Mouse (Mus musculus) gastrocnemius, adult 2 months (tissue): Measurements from ENCODE around the gene Sema3f. TPM values are rescaled to one million over a fixed set of nuclear protein-coding genes. Genes with fewer than 3 reads are reported as not detected.

ENCODE experiments used
- DNase-seq: peaks from one replicate; pipeline ENCODE4 v3.0.0; 2022
- H3K27ac ChIP-seq: fragments of 200-600 bp; 2 replicates; pipeline ENCODE4 v1.8.1; 2022; ENCODE audit warnings: mild to moderate bottlenecking
- H3K4me3 ChIP-seq: fragments of 200-600 bp; 2 replicates; pipeline ENCODE4 v1.8.1; 2022; ENCODE audit warnings: mild to moderate bottlenecking, moderate library complexity
- CTCF ChIP-seq: fragments of 200-600 bp; IDR thresholded peaks from 2 replicates; pipeline ENCODE4 v1.8.1; 2022; ENCODE audit warnings: antibody characterized with exemption, mild to moderate bottlenecking, moderate library complexity
- intact Hi-C: fragments of 180-260 bp; cut with DNase I; formaldehyde crosslinking; loops from one replicate; pipeline ENCODE4 v1.15.1; 2025
- total RNA-seq, 2 experiments: library from RNA; stranded (reverse); gene quantifications; 2 replicates each; pipeline ENCODE4 v1.2.3; 2021

Sema3f gene
- total RNA-seq, 2 experiments from 2014 or later: 6.3 to 9.2 TPM

DNA sequence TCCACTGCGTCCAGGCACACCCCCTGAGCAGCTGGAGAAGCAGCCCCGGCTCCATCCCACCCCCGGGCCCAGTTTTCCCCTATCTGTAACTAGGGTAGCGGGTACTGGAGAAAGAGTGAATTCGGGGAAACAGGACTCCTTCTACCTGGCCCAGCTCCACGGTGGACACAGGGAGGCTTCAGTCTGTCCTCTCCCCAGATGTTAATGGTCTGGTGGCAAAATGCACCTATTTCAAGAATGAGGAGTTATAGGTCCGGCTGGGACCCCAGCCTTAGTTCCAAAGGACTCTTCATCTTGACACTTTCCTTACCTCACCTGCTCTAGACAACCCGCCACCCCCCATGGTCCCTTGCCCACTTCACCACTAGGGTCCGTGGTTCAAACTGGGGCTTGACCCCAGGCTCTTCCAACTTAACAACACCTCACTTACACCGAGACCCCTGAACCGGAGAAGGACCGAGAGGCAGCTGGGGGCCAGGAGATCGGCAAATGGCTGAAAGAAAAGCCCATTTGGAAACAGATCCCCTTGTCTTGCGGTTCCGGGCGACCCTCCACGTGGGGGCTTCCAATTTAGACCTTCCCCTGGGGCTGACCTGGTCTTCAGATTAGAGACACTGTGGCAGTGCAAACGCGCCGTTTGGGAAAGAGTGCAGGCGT is 1.7 kb downstream of the Sema3f start:
- intact Hi-C loops: no loop called here
- peak overlapping the region; percentile 88 for H3K4me3 ChIP-seq
- DNase-seq: no peak
- no peak for TF ChIP-seq CTCF
- peak overlapping the region; percentile 92 for H3K27ac ChIP-seq

DNA sequence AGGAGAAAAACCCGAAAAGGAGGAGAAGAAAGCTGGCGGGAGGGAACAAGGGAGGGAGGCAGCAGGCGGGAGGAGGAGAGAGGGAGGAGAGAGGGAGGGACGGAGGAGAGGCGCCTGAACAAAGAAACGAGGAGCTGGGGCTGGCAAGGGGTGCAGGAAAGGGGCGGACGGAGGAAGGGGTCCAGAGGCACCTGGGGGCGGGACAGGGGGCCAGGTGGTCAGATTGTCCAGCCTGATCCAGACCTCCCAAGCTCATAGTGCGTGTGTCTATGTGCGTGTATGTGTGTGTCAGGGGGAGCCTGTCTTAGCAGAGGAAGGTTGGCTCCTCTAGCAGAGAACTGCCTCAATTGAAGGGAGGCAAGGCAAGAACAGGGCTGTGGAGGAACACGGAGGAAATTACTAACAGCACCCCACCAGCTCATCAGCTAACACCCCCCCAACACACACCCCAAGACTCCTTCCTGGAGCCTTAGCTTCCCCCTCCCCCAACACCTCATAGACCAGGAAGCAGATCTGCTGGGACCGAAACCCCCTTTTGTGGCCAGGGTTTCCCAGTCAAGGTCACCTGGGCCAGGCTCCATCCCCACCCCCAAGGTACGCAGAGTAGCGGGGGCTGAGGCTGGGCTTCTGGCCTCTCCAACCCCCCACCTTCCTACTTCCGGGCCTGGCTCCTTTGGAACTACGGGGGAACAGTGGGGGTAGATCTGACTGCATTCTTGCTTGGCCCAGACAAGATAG is 2.4 kb downstream of the Sema3f start:
- no peak for DNase-seq
- H3K27ac ChIP-seq: peak overlapping the region; percentile 92; the same call in 1 of the 2 replicates
- peak overlapping the region; percentile 88 for H3K4me3 ChIP-seq
- intact Hi-C loops: no loop called here
- TF ChIP-seq CTCF: no peak

DNA sequence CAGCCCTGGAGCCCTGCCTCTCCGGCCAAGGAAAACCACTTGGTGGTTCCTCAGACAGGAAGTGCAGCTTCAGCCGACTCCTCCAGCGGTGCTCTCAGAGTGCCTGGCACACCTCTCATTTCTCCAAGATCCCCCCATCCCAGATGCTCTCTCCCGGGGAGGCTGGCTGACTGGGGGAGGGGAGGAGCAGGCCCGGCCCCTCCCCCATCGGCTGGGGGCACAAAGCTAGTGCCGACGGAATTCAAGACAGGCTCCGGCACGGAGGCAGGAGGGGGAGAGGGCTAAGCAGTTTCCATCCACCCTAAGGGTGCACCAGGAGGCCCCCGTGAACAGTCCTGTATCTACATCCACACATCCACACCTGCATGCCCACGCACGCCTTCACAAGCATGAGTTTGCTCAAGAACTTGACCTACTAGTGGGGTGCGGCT is 3.5 kb downstream of the Sema3f start:
- intact Hi-C loops: no loop called here
- no peak for TF ChIP-seq CTCF
- DNase-seq: no peak
- no peak overlapping the region; the same call in 1 of the 2 replicates for H3K27ac ChIP-seq
- H3K4me3 ChIP-seq: no peak overlapping the region; the same call in 1 of the 2 replicates

DNA sequence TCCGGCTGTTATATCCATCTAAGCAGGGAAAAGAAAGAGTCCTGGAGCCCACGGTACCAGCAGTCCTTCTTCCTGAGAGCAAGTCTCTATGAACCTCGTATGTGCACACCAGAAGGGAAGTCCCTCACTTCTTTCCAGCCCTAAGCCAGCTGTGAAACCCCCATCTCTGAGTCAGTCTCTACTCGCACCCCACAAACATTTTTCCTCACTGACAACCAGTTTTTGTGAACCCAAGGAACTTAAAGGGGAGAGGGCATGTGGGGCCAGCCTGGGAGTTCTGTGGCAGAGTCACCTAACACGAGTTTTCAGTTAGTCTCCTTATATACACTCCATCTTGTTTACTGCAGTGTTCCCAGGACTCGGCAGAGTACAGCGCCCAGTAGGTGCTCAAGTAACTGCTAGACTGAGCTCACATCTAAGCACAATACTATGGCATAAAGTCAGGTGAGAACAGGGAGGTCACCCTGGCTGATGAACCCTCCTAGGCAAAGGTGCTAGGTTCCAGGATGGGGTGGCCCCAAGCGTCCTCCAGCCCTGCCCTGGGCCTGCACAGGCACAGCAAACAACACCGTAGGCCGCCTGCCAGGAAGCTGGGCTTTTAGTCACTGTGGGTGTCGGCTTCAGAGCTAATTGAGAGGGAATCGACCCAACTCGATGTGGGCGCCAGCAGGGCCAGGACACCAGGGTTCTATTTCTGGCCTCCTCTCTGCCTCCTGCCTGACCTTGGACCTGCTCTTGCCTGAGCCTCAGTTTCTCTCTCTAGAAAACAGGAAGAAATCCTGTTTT is 6.7 kb downstream of the Sema3f start:
- no peak for TF ChIP-seq CTCF
- intact Hi-C loops: no loop called here
- Histone ChIP-seq H3K4me3 (no peak overlapping the region), H3K27ac (peak overlapping the region; percentile 78)
- peak; percentile 91 for DNase-seq

DNA sequence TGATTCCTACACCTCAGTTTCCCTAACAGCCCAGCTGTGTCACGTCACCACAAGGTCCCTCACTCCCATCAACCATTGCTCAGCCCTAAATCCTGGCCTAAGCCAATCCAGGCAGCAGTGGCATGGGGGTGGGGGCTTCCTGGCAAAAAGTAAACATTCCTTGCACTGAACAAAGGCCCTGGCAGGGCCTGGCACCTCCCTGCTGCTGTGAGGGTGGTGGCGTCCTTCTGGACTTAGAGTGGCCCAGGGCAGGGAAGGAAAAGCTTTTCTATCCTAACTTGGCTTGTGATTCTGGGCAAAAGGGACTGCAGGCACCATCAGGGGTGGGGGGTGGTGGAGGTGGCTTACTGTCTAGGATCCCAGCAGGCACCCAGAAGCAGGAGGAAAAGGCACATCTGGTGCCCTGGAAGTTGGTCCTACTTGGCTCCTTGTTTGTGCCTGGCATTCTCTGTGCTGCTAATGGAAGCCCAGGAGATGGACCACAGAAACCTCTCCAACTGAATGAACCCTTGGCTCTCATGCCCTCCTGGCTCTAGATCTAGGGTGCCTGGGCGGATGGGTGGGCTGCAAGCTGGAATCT is 7.6 kb downstream of the Sema3f start:
- DNase-seq: no peak
- Histone ChIP-seq H3K4me3 (no peak overlapping the region), H3K27ac (peak overlapping the region; percentile 78)
- intact Hi-C loops: no loop called here
- TF ChIP-seq CTCF: no peak

DNA sequence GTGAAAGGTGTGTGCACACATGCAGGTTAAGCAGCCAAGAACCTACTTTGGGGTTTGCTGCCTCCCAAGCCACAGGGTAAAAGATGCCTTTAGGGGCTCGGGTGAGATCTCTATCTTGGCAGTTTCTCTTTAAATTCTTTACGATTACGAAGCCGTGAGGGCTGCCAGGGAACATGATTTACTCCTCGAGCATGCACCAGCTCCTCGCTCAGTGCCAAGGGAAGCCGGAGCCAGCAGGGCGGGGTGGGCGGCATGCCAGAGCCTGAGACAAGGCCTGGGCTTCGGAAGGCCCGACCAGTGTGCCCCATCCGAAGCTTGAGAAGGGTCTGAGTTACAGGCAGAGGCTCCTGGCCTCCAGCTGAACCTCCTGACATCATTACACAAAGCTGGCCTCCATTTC is 8.7 kb downstream of the Sema3f start:
- TF ChIP-seq CTCF: no peak
- H3K4me3 ChIP-seq: peak overlapping the region; percentile 21; the same call in 1 of the 2 replicates
- DNase-seq: peak; percentile 90
- H3K27ac ChIP-seq: peak overlapping the region; percentile 78
- intact Hi-C loops: no loop called here

DNA sequence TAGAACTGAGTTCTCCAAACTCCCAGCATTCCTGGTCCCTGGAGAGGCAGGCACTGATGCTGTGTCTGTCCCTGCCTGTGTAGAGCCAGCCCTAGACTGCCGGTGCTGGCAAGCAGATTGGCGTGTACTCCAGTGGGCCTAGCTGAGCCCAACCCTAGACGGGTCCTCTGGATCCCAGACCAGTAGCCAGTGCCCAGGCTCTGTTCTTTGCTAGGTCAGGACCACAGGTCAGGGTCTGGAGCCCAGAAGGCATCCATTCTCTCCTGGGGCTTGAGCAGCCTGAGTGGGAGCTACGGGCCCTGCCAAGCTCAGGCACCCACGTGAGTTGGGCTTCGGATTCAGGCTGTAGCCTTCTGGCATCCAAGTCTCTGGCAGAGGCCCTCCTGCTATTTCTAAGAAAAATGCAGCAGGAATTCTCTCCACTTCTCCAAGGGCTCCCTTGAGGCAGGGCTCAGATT is 10.1 kb downstream of the Sema3f start:
- Histone ChIP-seq H3K4me3 (peak overlapping the region; percentile 13; the same call in 1 of the 2 replicates), H3K27ac (peak overlapping the region; percentile 78)
- intact Hi-C loops: no loop called here
- peak; percentile 68 for DNase-seq
- no peak for TF ChIP-seq CTCF

DNA sequence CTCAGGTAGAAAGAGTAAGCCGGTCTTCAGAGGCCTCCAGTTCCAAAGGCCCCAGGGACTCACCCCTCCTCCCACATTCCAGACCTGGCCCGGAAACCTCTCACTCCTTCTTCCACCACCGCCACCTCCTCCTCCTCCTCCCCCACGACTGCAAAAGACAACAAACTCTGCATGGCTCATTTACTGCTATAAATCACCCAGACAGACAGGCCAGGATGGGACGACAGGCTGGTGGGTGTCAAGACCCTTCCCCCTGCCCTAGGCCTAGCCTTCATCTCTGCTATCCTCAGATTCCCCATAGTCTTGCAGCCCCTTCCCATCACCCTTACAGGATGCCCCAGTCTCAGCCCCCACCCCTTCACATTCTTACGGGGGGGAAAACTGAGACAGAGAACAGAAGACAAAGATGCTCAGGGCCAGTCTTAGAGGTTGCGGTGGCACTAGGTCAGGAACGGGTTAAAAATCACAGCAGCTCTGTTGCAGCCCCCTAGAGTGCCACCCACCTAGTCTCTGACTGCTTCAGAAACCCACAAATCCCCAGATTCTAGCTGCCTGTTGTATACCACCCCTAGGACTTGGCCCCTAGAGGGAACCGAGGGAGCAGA is 10.8 kb downstream of the Sema3f start:
- peak overlapping the region; percentile 78 for H3K27ac ChIP-seq
- TF ChIP-seq CTCF: no peak
- DNase-seq: no peak
- intact Hi-C loops: no loop called here
- H3K4me3 ChIP-seq: 0 out of 2 replicates have a peak overlapping the region, but pooled peaks have one; percentile 13

DNA sequence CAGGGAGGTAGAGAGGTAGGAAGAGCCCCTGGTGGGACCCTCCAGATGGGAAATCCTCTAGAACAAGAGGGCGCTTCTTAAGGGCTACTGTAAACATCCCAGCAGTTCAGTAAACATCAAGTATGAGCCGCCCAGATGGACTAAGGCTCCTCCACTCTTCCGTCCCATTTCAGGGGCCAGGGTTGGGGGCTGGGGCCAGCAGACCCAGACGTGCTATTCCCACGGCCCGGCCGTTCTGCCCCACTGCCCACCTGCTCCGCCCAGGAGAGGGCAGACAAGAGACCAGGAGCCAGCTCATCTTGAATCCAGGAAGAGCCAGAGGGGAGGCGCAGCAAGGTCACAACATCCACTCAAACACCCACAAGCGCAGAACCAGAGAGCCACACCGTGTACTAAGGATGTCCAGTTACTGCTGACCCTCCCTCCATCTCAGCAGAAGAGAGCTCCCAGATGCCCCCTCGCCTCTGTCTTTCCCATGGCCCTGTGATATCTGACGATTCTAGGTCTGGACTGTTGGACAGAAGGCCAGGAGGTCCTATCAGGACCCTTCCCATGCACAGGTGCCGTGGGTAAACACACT is 11.6 kb downstream of the Sema3f start:
- intact Hi-C loops: no loop called here
- Histone ChIP-seq H3K4me3 (no peak overlapping the region), H3K27ac (peak overlapping the region; percentile 78)
- no peak for DNase-seq
- TF ChIP-seq CTCF: no peak; the same call in 1 of the 2 replicates

DNA sequence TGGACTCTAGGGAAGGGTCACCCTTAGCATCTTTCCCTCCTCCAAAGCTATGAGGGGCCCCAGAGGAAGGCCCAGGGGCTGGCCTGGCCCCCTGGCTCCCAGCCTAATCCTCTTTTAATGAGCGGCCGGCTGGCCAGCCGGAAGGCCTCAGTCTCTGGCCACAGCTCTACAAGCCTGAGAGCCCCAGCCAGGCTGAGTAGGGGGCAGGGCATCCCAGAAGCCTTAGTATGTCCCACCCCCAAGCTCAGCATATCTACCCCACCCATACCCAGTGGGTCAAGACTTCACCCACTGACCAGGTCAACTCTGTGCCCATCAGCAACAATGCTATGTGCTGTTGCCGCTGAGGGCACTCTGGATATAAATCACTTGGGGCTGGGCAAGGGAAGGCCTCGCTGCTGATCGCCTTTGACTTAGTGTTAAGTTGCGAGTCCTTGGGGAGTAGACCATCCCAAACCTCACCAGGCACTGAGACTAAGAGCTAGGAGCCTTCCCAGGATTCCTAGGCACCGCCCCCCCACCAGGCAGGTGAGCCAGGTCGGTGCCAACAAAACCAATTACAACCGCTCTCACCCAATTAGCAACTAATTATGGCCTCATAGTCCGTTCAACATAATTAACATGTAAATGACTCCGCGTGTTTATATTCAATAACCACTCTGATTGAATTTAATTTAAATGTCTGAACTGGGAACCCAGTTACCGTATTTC is 12.3 kb downstream of the Sema3f start:
- TF ChIP-seq CTCF: no peak
- intact Hi-C loops: no loop called here
- H3K4me3 ChIP-seq: no peak overlapping the region
- no peak for DNase-seq
- peak overlapping the region; percentile 78; the same call in 1 of the 2 replicates for H3K27ac ChIP-seq
